Mouse (Mus musculus): ENCODE data around the gene Unc45a.

DNA sequence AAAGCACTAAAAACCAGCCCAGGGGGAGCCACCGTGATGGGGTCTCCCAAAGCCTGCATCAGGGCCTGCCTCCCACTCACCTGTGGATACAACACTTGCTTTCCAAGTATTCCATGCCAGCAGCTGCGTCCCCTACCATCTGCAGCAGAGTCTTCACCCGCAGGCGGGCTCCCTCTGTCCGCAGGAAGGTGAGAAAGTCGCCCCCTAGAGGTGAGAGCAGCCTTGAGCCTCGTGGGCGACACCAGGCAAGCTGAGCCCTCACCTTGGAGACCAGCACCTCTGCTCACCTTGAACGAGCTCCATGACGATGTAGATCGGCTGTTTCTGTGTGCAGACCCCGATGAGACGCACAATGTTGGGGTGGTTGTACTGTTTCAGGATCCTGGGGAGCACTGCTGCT, 38.7 kb upstream of the Unc45a start:
- peak; percentile 65 for TF ChIP-seq CTCF (conservative IDR thresholded peaks at IDR 0.05; ENCODE audit: low read length)
- TF ChIP-seq POU5F1 (IDR thresholded peaks at IDR 0.05; ENCODE audit: borderline replicate concordance, low read length): no peak
- TF ChIP-seq NANOG (IDR thresholded peaks at IDR 0.05; ENCODE audit: borderline replicate concordance, low read length): no peak
